Mouse (Mus musculus) heart, postnatal 0 days (tissue): ENCODE measurements at regions not wholly inside any gene's neighbourhood (a gene's known extent, or its start where the extent isn't known, plus 50 kb on each side); places are given as distances from the start of the nearest gene placed in this dataset.

ENCODE experiments used
- ATAC-seq: fragments of 200-750 bp; cut with Nextera tagmentation; 2 replicates; pipeline ENCODE4 v1.8.0; 2017; ENCODE audit warnings: low read depth, moderate number of reproducible peaks, moderate library complexity; ENCODE audit not compliant: insufficient read depth
- DNase-seq: peaks from one replicate; pipeline ENCODE4 v3.0.0-alpha.2; 2016; ENCODE audit warnings: low spot score
- H3K27ac ChIP-seq: fragments of 300-500 bp; sonication (generic); 2 replicates; pipeline ENCODE4 v1.5.1; 2014; ENCODE audit warnings: low read depth, mild to moderate bottlenecking
- H3K27me3 ChIP-seq: fragments of 300-500 bp; sonication (generic); 2 replicates; pipeline ENCODE4 v1.6.1; 2014; ENCODE audit warnings: low read length, mixed read lengths; ENCODE audit not compliant: control insufficient read depth, insufficient read depth
- H3K36me3 ChIP-seq: fragments of 300-500 bp; sonication (generic); replicated peaks from 2 replicates; pipeline ENCODE4 v1.6.1; 2014; ENCODE audit warnings: low read length, mixed read lengths; ENCODE audit not compliant: control insufficient read depth, insufficient read depth
- H3K4me1 ChIP-seq: fragments of 300-500 bp; sonication (generic); 2 replicates; pipeline ENCODE4 v1.6.1; 2014; ENCODE audit warnings: antibody characterized with exemption; ENCODE audit not compliant: control insufficient read depth, insufficient read depth
- H3K4me2 ChIP-seq: fragments of 300-500 bp; sonication (generic); 2 replicates; pipeline ENCODE4 v1.6.1; 2014; ENCODE audit warnings: low read depth, mild to moderate bottlenecking, low read length, moderate library complexity
- H3K4me3 ChIP-seq: fragments of 300-500 bp; sonication (generic); 2 replicates; pipeline ENCODE4 v1.5.1; 2014; ENCODE audit warnings: low read depth, low read length
- H3K9ac ChIP-seq: fragments of 300-500 bp; sonication (generic); replicated peaks from 2 replicates; pipeline ENCODE4 v1.6.1; 2014; ENCODE audit warnings: low read depth, low read length, mixed read lengths
- H3K9me3 ChIP-seq: fragments of 300-500 bp; sonication (generic); replicated peaks from 2 replicates; pipeline ENCODE4 v1.6.1; 2016; ENCODE audit warnings: low read length; ENCODE audit not compliant: control insufficient read depth
- CTCF ChIP-seq: IDR thresholded peaks from 2 replicates; pipeline ENCODE4 v1.5.1; 2016; ENCODE audit warnings: antibody characterized with exemption, control low read depth, low read depth
- EP300 ChIP-seq: IDR thresholded peaks from 2 replicates; pipeline ENCODE4 v1.6.1; 2016; ENCODE audit warnings: antibody characterized with exemption, low read depth
- WGBS: fragments of 180-500 bp; shearing (Covaris S2); extraction: QIAGEN DNeasy Blood & Tissue Kit; methylation state at CpG from one replicate; pipeline ENCODE4 v1.1.7; 2014; 5-methylcytosine and 5-hydroxymethylcytosine counted together

DNA sequence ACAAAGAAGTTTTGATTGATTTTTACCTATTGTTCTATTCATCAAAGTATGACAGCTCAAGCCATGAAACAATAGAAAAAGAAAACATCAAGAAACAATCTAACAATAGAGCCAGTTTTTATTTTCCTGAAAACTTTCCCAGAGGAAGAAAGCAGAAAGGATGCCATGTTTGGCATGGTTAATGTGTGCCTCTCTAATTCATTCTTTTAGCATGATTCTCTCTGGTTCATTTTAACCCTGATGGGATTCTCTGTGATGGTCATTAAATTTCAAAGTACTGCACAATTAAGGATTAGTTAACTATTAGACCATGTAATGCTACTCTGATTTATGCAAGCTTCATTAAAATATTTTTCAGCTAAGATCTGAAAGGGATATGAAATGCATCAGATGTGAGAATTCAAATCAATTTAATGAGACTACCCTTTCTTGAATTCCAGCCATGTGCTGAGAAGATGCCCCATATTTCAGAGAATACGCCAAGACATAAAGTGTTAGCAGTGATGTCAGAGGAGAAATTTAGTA lies 3106.9 kb upstream of the Gm6569 start:
- Histone ChIP-seq H3K9ac (no peak overlapping the region), H3K4me1 (no peaks in the 10 kb centered on the region), H3K4me2 (no peak overlapping the region), H3K27me3 (no peaks in the 10 kb centered on the region), H3K9me3 (no peaks in the 10 kb centered on the region), H3K4me3 (no peak overlapping the region), H3K27ac (no peak overlapping the region), H3K36me3 (no peaks in the 10 kb centered on the region)
- TF ChIP-seq EP300 (no peak), CTCF (no peak)
- ATAC-seq (no peak), DNase-seq (no peak)
- 71% methylated on average over 1 of the region's 1 CpGs for WGBS

DNA sequence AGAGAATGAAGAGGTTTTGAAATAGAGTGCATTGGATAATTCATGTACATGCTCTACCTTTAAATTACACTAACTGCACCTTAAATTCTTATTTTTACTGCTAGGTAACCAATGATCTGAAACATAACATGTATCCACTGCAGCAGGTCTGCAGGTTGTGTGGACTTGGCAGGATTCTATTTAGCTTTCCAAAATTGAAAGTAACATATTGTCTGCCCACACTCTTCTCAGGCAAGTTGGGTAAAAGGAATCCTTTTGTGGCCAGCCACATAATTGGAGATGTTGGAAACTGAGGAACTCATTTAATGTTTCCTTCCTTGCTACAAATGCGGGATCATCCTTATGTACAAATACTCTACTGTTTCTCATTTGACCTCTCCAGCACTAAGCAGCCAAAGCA lies 3106.4 kb upstream of the Gm6569 start:
- Histone ChIP-seq H3K27me3 (no peaks in the 10 kb centered on the region), H3K4me3 (no peak overlapping the region), H3K4me2 (no peak overlapping the region), H3K9ac (no peak overlapping the region), H3K27ac (no peak overlapping the region), H3K36me3 (no peaks in the 10 kb centered on the region), H3K9me3 (no peaks in the 10 kb centered on the region), H3K4me1 (no peaks in the 10 kb centered on the region)
- DNase-seq (no peak), ATAC-seq (no peak)
- 74% methylated on average over 1 of the region's 1 CpGs for WGBS
- TF ChIP-seq CTCF, result no peak
- TF ChIP-seq EP300, result no peak

DNA sequence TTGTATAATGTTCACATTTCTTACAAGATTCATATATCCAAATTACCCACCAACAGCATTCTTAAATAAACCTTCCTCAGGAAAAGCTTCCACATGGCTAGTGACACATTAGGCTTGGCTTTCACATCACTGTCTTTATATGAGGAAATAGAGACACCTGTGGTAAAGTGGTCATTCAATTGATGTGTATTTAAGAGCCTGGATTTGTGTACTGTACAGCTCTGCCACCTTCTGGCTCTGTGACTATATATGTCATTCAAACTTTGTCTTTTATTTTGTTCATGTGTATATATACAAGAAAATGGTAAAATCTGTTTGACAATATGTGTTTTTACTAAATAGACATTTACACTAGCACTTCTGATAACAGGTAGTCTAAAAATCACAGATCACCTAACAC lies 3090.1 kb upstream of the Gm6569 start:
- H3K27me3 ChIP-seq, result no peaks in the 10 kb centered on the region
- TF ChIP-seq EP300, result no peak
- no peak for TF ChIP-seq CTCF
- H3K4me3 ChIP-seq, result no peak overlapping the region
- no peaks in the 10 kb centered on the region for H3K9me3 ChIP-seq
- no peak overlapping the region for H3K27ac ChIP-seq
- H3K4me1 ChIP-seq, result no peaks in the 10 kb centered on the region
- no peak overlapping the region for H3K4me2 ChIP-seq
- no peaks in the 10 kb centered on the region for H3K36me3 ChIP-seq
- ATAC-seq (no peak), DNase-seq (no peak)
- H3K9ac ChIP-seq, result no peak overlapping the region

DNA sequence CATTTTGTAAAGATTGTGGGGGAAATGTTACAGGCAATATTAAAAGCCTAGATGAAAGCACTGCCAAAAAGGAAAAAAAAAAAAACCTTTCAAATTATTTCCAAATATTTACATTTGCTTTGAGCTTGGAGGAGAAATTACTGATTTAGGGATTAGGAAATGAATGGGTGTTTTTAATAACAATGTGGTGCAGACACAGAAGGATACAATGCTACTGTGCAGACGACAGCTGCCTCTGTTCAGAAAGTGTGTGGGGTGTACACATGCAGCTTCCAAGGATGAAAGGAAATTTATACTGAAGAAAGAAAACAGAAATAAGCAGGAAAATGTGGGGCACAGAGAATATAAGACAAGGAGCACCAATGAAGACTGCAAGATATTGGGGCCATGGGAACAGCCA lies 3070.3 kb upstream of the Gm6569 start:
- no peaks in the 10 kb centered on the region for H3K4me1 ChIP-seq
- H3K27me3 ChIP-seq, result no peaks in the 10 kb centered on the region
- no peaks in the 10 kb centered on the region for H3K36me3 ChIP-seq
- no peak overlapping the region for H3K4me3 ChIP-seq
- H3K4me2 ChIP-seq, result no peak overlapping the region
- ATAC-seq (no peak), DNase-seq (no peak)
- H3K27ac ChIP-seq, result no peak overlapping the region
- no peak overlapping the region for H3K9ac ChIP-seq
- 0 out of 2 replicates have a peak, but pooled peaks cover 5% of the 10 kb centered on the region for H3K9me3 ChIP-seq
- 68% methylated on average over 1 of the region's 1 CpGs for WGBS
- TF ChIP-seq CTCF, result no peak
- no peak for TF ChIP-seq EP300

DNA sequence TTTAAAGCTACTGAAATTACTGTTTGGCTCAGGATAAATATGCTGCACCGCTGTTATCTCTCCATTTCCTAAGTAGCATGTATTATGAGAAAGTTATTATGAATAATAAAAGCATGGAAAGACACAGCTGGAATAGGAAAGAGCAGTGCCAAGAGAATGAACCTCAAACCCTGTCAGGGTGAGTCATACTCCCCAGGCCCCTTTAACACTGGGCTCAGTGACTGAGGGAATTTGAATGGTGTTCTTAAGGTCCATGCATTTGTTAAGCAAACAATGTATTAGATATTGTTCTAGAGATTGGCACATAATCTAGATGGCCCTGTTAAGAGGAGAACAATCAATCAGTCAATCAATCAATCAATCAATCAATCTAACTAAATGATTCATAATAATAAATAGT lies 3069.8 kb upstream of the Gm6569 start:
- Histone ChIP-seq H3K9ac (no peak overlapping the region), H3K27me3 (no peaks in the 10 kb centered on the region), H3K36me3 (no peaks in the 10 kb centered on the region), H3K4me2 (no peak overlapping the region), H3K4me3 (no peak overlapping the region), H3K27ac (no peak overlapping the region), H3K9me3 (0 out of 2 replicates have a peak, but pooled peaks cover 5% of the 10 kb centered on the region), H3K4me1 (no peaks in the 10 kb centered on the region)
- no peak for TF ChIP-seq EP300
- TF ChIP-seq CTCF, result no peak
- WGBS, result 40% methylated on average over 1 of the region's 1 CpGs
- ATAC-seq (no peak), DNase-seq (no peak)

DNA sequence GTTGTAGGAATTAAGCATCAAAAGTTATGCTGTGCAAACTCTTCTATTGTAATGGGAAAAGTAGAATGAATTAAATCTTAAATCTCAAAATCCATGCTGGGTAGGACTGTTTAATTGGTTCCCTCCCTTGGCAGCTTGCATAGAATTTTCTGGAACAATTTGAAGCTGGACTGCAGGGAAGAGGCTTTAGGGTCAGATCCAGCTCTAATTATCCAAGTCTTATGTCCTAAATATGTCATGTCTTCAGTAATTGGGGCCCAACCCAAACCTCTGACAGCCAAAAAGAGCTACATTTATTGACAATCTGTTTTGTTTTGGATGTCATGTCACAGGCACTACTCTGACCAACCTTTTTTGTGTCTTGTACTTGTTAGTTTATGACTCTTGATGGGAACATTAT lies 3068.9 kb upstream of the Gm6569 start:
- Histone ChIP-seq H3K4me1 (no peaks in the 10 kb centered on the region), H3K9me3 (0 out of 2 replicates have a peak, but pooled peaks cover 5% of the 10 kb centered on the region), H3K27ac (no peak overlapping the region), H3K4me3 (no peak overlapping the region), H3K9ac (no peak overlapping the region), H3K36me3 (no peaks in the 10 kb centered on the region), H3K27me3 (no peaks in the 10 kb centered on the region), H3K4me2 (no peak overlapping the region)
- no peak for ATAC-seq
- DNase-seq, result no peak
- TF ChIP-seq CTCF, result no peak
- no peak for TF ChIP-seq EP300
